Mouse (Mus musculus) forebrain, postnatal 0 days (tissue): ENCODE measurements around the gene Mprip. TPM values are rescaled to one million over a fixed set of nuclear protein-coding genes. Genes with fewer than 3 reads are reported as not detected.

ENCODE experiments used
- ATAC-seq: fragments of 200-750 bp; cut with Nextera tagmentation; 2 replicates; pipeline ENCODE4 v1.8.0; 2017; ENCODE audit warnings: mild to moderate bottlenecking, moderate library complexity
- DNase-seq: peaks from one replicate; pipeline ENCODE4 v3.0.0-alpha.2; 2015
- H3K27ac ChIP-seq: fragments of 300-500 bp; sonication (generic); 2 replicates; pipeline ENCODE4 v1.5.1; 2014; ENCODE audit warnings: low read depth, mild to moderate bottlenecking, antibody characterized with exemption, low read length, moderate library complexity, mixed read lengths
- H3K27me3 ChIP-seq: fragments of 300-500 bp; sonication (generic); 2 replicates; pipeline ENCODE4 v1.6.1; 2014; ENCODE audit warnings: mild to moderate bottlenecking, low read length, mixed read lengths; ENCODE audit not compliant: insufficient read depth
- H3K36me3 ChIP-seq: fragments of 300-500 bp; sonication (generic); 2 replicates; pipeline ENCODE4 v1.6.1; 2014; ENCODE audit warnings: mild to moderate bottlenecking, moderate library complexity; ENCODE audit not compliant: insufficient read depth
- H3K4me1 ChIP-seq: fragments of 300-500 bp; sonication (generic); 2 replicates; pipeline ENCODE4 v1.6.1; 2014; ENCODE audit warnings: antibody characterized with exemption; ENCODE audit not compliant: insufficient read depth
- H3K4me2 ChIP-seq: fragments of 300-500 bp; sonication (generic); 2 replicates; pipeline ENCODE4 v1.6.1; 2014; ENCODE audit warnings: low read depth, mild to moderate bottlenecking, moderate library complexity
- H3K4me3 ChIP-seq: fragments of 300-500 bp; sonication (generic); 2 replicates; pipeline ENCODE4 v1.5.1; 2014; ENCODE audit warnings: low read depth, low read length, mixed read lengths
- H3K9ac ChIP-seq: fragments of 300-500 bp; sonication (generic); 2 replicates; pipeline ENCODE4 v1.6.1; 2014; ENCODE audit warnings: mild to moderate bottlenecking
- H3K9me3 ChIP-seq: fragments of 300-500 bp; sonication (generic); 2 replicates; pipeline ENCODE4 v1.6.1; 2016; ENCODE audit warnings: low read length
- CTCF ChIP-seq: sonication (generic); IDR thresholded peaks from 2 replicates; pipeline ENCODE4 v1.5.1; 2016; ENCODE audit warnings: antibody characterized with exemption, control low read depth, low read depth
- WGBS: fragments of 180-500 bp; shearing (Covaris S2); extraction: QIAGEN DNeasy Blood & Tissue Kit; methylation state at CpG from one replicate; pipeline ENCODE4 v1.1.7; 2014; 5-methylcytosine and 5-hydroxymethylcytosine counted together
- polyA plus RNA-seq: library from polyadenylated mRNA; unstranded; fragments of >200 nt; fragmentation: Nextera tagmentation; extraction: Ambion mirVana; gene quantifications from 2 replicates; pipeline ENCODE4 v1.2.1, GENCODE M21; 2015
- total RNA-seq: library from RNA; depleted of rRNA; stranded (reverse); fragments of >200 nt; gene quantifications from 2 replicates; pipeline ENCODE4 v1.2.3, GENCODE M21; 2014

Mprip gene
- total and polyA plus RNA-seq, 2 experiments from 2014 or later = 62.0 to 191 TPM

DNA sequence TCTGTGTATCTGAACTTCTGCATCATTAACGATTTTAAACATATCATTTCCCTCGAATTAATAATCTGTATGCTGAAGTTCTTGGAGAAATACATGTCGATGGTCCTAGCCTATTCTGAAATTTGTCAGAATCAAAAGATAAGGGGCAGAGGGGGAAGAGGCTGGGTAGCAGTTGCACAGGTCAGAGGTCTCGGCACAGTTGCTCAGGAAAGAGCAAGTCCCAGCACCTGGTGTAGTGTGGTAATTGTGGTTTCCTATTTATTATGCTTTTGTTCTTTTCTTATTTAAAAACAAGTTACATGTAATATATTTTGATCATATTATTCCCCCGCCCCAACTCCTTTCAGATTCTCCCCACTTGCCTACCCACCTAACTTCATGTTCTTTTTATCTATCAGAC is 32.9 kb upstream of the Mprip start:
- Histone ChIP-seq H3K4me3 (no peak overlapping the region), H3K36me3 (no peaks in the 10 kb centered on the region), H3K27ac (no peak overlapping the region), H3K27me3 (no peaks in the 10 kb centered on the region), H3K9ac (no peak overlapping the region), H3K4me2 (no peak overlapping the region), H3K9me3 (no peaks in the 10 kb centered on the region), H3K4me1 (no peaks in the 10 kb centered on the region)
- WGBS = 81% methylated on average over 5 of the region's 5 CpGs
- no peak for TF ChIP-seq CTCF
- ATAC-seq (no peak), DNase-seq (no peak)

DNA sequence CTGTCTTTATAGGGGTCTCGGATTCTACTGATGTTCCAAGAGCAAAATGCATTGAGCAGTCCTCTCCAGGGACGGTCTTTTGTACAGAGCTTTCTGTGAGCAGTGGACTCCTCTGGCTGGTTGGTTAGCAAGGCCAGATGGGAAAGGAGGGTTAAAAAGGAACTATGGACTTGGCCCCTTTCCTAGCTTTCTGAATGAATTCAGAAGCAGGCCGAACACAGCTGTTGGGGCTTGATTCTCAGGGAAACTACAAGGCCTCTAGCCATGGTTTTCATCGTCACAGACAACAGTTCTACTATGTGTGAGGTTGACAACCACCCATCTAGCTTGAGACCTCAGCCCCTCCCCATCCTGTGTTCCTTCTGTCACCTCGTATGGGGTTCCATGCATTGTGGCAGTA is 31.2 kb upstream of the Mprip start:
- Histone ChIP-seq H3K27me3 (no peaks in the 10 kb centered on the region), H3K9me3 (no peaks in the 10 kb centered on the region), H3K4me3 (no peak overlapping the region), H3K4me1 (no peaks in the 10 kb centered on the region), H3K4me2 (no peak overlapping the region), H3K9ac (no peak overlapping the region), H3K36me3 (no peaks in the 10 kb centered on the region), H3K27ac (no peak overlapping the region)
- TF ChIP-seq CTCF = no peak
- 52% methylated on average over 5 of the region's 5 CpGs for WGBS
- DNase-seq (no peak), ATAC-seq (0 out of 2 replicates have a peak, but pooled peaks have one; percentile 27)

DNA sequence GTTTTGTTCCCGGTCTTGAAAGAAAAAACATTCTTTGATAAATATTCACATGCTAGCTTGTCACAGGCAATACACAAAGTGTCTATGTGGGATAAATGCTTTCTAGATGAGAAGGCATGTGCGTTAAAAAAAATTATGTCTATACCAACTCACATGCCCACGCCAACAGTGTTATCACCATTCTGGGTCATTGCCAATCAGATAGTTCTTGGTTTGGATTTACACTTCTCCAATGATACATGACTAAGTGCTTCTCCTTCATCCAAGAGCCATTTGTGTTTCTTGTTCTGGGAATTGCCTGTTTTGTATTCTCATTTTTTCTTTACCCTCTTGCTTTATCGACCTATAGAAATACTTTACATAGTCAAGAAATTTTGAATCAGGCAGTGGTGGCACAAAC is 29.1 kb upstream of the Mprip start:
- TF ChIP-seq CTCF = no peak
- DNase-seq = no peak
- no peaks in the 10 kb centered on the region for H3K36me3 ChIP-seq
- H3K9ac ChIP-seq = no peak overlapping the region
- no peaks in the 10 kb centered on the region for H3K4me1 ChIP-seq
- H3K4me3 ChIP-seq = no peak overlapping the region
- H3K27ac ChIP-seq = no peak overlapping the region
- no peak overlapping the region for H3K4me2 ChIP-seq
- no peak for ATAC-seq
- H3K9me3 ChIP-seq = no peaks in the 10 kb centered on the region
- WGBS = 81% methylated on average over 4 of the region's 4 CpGs
- no peaks in the 10 kb centered on the region for H3K27me3 ChIP-seq

DNA sequence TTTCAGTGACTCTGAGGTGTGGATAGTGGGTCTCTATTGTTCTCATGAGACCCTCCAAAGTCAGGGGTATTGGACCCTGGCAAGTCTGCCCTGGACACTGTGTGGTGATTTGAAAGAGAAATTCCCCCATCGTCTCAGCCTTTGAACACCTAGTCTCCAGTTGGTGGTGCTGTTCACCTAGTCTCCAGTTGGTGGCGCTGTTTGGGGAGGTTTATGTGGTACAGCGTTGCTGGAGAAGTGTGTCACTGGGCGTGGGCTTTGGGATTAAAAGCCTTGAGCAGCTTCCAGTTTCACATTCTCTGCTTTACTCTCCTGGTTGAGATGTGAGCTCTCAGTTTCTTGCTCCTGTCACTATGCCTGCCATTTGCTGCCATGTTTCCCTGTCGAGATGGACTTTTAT is 28.1 kb upstream of the Mprip start:
- DNase-seq (peak; percentile 40), ATAC-seq (no peak)
- TF ChIP-seq CTCF = peak; percentile 78
- H3K27ac ChIP-seq = no peak overlapping the region
- H3K9ac ChIP-seq = no peak overlapping the region
- H3K4me1 ChIP-seq = no peaks in the 10 kb centered on the region
- WGBS = 22% methylated on average over 5 of the region's 5 CpGs
- H3K4me2 ChIP-seq = no peak overlapping the region
- H3K27me3 ChIP-seq = no peaks in the 10 kb centered on the region
- no peaks in the 10 kb centered on the region for H3K36me3 ChIP-seq
- no peak overlapping the region for H3K4me3 ChIP-seq
- H3K9me3 ChIP-seq = no peaks in the 10 kb centered on the region

DNA sequence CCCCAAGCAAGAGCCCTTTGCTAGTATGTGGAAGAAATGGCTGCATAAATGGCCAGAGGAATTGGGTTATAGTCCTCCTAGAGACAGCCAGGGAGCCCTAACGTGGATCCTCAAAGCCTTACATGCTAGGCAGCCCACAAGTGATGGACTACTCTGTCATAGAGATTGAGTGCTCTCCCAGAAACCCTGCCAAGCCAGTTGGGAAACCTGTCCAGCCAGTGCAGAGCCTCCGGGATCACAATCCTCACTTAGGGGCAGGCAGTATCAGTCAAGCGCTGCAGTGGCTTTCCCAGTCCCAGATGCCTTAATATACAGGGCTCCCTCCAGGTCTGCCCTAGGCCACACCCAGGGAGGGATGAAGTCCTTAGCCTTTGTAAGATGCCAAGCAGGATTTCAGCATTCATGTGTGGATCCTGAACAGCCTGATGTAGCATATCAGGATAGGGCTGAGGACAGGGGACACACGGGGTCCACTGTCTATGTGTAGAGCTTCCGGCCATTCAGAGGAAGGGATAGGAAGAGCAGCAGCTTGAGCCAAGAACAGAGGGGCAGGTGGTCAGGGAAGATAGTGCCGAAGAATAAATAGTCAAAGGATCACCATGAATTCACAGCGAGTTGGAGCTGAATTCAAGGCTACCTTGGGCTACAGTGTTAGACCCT is 27.0 kb upstream of the Mprip start:
- TF ChIP-seq CTCF = no peak
- Histone ChIP-seq H3K27me3 (no peaks in the 10 kb centered on the region), H3K27ac (no peak overlapping the region), H3K4me1 (no peaks in the 10 kb centered on the region), H3K36me3 (no peaks in the 10 kb centered on the region), H3K9ac (no peak overlapping the region), H3K4me3 (no peak overlapping the region), H3K4me2 (no peak overlapping the region), H3K9me3 (no peaks in the 10 kb centered on the region)
- DNase-seq (no peak), ATAC-seq (no peak)
- 87% methylated on average over 7 of the region's 7 CpGs for WGBS

DNA sequence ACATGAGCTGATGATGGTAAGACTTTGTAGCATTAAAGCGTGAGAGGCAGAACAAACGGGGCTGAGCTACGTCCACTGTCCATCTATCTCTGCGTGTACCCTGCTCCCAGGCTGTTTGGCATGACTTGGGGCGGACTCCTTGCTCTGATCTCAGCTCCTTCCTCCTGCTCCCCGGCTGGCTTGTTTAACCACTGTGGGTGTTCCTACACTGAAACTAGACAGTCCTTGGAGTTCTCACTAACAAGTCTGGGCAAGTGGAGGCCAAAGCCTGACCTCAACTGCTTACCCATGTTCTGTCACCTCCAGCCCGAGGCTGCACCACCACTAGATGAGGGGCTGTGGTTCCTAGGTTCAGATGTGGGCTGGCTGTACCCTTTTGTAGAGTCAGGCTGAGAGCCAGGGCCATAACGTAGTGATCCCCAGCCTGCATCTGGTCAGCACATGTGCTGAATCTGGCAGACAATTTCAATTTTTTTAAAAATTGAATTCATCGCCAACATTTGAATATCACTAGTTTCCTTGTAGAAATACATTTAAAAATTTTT is 25.8 kb upstream of the Mprip start:
- Histone ChIP-seq H3K36me3 (no peaks in the 10 kb centered on the region), H3K9ac (no peak overlapping the region), H3K4me3 (no peak overlapping the region), H3K4me1 (no peaks in the 10 kb centered on the region), H3K27ac (no peak overlapping the region), H3K27me3 (no peaks in the 10 kb centered on the region), H3K9me3 (no peaks in the 10 kb centered on the region), H3K4me2 (no peak overlapping the region)
- ATAC-seq (no peak), DNase-seq (no peak)
- WGBS = 86% methylated on average over 9 of the region's 9 CpGs
- no peak for TF ChIP-seq CTCF

DNA sequence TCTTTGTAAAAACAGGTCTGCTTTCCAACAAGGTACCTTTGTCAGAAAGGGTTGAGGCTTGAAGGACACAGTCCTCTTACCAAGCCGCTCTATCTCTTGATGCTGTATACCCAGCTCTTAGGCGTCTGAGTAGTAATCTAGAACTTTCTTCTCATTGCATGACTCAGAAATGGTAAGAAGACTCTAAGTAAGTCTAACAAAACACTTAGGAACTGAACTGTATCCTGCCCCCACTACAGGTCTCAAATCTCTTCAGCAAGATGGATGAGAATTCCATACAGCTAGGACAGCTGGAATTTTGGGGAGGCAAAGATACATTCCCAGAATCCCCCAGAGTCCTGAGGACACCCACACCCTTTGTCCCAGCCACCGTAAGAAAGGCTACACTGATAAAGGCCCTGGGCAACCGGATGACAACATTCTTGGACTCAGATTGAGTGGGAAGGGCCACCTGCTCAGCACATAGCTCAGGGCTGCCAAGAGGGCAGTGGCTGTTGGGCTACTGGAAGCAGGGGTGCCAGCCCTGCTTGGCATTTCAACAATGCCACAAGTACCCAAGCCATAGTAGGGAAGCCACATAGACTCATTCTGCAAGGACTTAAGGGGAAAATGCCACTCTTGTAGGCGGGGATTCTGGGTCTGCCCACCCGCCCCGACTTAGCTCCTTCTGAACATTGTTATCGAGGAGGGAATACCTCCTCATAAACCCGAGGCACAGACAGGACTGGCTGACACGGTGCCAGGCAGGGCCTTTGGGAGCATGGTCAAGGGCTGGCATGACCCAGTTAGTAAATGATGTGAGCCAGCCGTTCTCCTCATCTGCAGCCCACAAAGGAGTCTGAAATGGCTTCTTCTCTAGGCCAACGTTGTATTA is 25.0 kb upstream of the Mprip start:
- no peak for TF ChIP-seq CTCF
- WGBS = 68% methylated on average over 12 of the region's 12 CpGs
- no peaks in the 10 kb centered on the region for H3K27me3 ChIP-seq
- H3K27ac ChIP-seq = no peak overlapping the region
- no peaks in the 10 kb centered on the region for H3K4me1 ChIP-seq
- H3K4me2 ChIP-seq = no peak overlapping the region
- ATAC-seq (no peak), DNase-seq (no peak)
- H3K9me3 ChIP-seq = no peaks in the 10 kb centered on the region
- H3K9ac ChIP-seq = no peak overlapping the region
- no peak overlapping the region for H3K4me3 ChIP-seq
- no peaks in the 10 kb centered on the region for H3K36me3 ChIP-seq
